Mouse (Mus musculus) heart, postnatal 0 days (tissue): ENCODE measurements around the gene Igf1r. TPM values are rescaled to one million over a fixed set of nuclear protein-coding genes. Genes with fewer than 3 reads are reported as not detected.
A peak's percentile ranks its signal among the peaks of the same experiment; 100 is the strongest.

Experiments used
- ATAC-seq: fragments of 200-750 bp; cut with Nextera tagmentation; 2 replicates; pipeline ENCODE4 v1.8.0; 2017; ENCODE audit warnings: low read depth, moderate number of reproducible peaks, moderate library complexity; ENCODE audit not compliant: insufficient read depth
- DNase-seq: peaks from one replicate; pipeline ENCODE4 v3.0.0-alpha.2; 2016; ENCODE audit warnings: low spot score
- H3K27ac ChIP-seq: fragments of 300-500 bp; sonication (generic); 2 replicates; pipeline ENCODE4 v1.5.1; 2014; ENCODE audit warnings: low read depth, mild to moderate bottlenecking
- H3K27me3 ChIP-seq: fragments of 300-500 bp; sonication (generic); 2 replicates; pipeline ENCODE4 v1.6.1; 2014; ENCODE audit warnings: low read length, mixed read lengths; ENCODE audit not compliant: control insufficient read depth, insufficient read depth
- H3K36me3 ChIP-seq: fragments of 300-500 bp; sonication (generic); replicated peaks from 2 replicates; pipeline ENCODE4 v1.6.1; 2014; ENCODE audit warnings: low read length, mixed read lengths; ENCODE audit not compliant: control insufficient read depth, insufficient read depth
- H3K4me1 ChIP-seq: fragments of 300-500 bp; sonication (generic); 2 replicates; pipeline ENCODE4 v1.6.1; 2014; ENCODE audit warnings: antibody characterized with exemption; ENCODE audit not compliant: control insufficient read depth, insufficient read depth
- H3K4me2 ChIP-seq: fragments of 300-500 bp; sonication (generic); 2 replicates; pipeline ENCODE4 v1.6.1; 2014; ENCODE audit warnings: low read depth, mild to moderate bottlenecking, low read length, moderate library complexity
- H3K4me3 ChIP-seq: fragments of 300-500 bp; sonication (generic); 2 replicates; pipeline ENCODE4 v1.5.1; 2014; ENCODE audit warnings: low read depth, low read length
- H3K9ac ChIP-seq: fragments of 300-500 bp; sonication (generic); replicated peaks from 2 replicates; pipeline ENCODE4 v1.6.1; 2014; ENCODE audit warnings: low read depth, low read length, mixed read lengths
- H3K9me3 ChIP-seq: fragments of 300-500 bp; sonication (generic); replicated peaks from 2 replicates; pipeline ENCODE4 v1.6.1; 2016; ENCODE audit warnings: low read length; ENCODE audit not compliant: control insufficient read depth
- CTCF ChIP-seq: IDR thresholded peaks from 2 replicates; pipeline ENCODE4 v1.5.1; 2016; ENCODE audit warnings: antibody characterized with exemption, control low read depth, low read depth
- EP300 ChIP-seq: IDR thresholded peaks from 2 replicates; pipeline ENCODE4 v1.6.1; 2016; ENCODE audit warnings: antibody characterized with exemption, low read depth
- WGBS: fragments of 180-500 bp; shearing (Covaris S2); extraction: QIAGEN DNeasy Blood & Tissue Kit; methylation state at CpG from one replicate; pipeline ENCODE4 v1.1.7; 2014; 5-methylcytosine and 5-hydroxymethylcytosine counted together
- polyA plus RNA-seq: library from polyadenylated mRNA; unstranded; fragments of >200 nt; fragmentation: Nextera tagmentation; extraction: Ambion mirVana; gene quantifications from 2 replicates; pipeline ENCODE4 v1.2.1, GENCODE M21; 2015
- total RNA-seq: library from RNA; depleted of rRNA; stranded (reverse); fragments of >200 nt; gene quantifications from 2 replicates; pipeline ENCODE4 v1.2.3, GENCODE M21; 2014; ENCODE audit warnings: low replicate concordance; rRNA removed

Gene Igf1r
- total RNA-seq (41.3 and 41.8 TPM in 2 replicates), polyA plus RNA-seq (8.8 and 9.9 TPM in 2 replicates)

DNA sequence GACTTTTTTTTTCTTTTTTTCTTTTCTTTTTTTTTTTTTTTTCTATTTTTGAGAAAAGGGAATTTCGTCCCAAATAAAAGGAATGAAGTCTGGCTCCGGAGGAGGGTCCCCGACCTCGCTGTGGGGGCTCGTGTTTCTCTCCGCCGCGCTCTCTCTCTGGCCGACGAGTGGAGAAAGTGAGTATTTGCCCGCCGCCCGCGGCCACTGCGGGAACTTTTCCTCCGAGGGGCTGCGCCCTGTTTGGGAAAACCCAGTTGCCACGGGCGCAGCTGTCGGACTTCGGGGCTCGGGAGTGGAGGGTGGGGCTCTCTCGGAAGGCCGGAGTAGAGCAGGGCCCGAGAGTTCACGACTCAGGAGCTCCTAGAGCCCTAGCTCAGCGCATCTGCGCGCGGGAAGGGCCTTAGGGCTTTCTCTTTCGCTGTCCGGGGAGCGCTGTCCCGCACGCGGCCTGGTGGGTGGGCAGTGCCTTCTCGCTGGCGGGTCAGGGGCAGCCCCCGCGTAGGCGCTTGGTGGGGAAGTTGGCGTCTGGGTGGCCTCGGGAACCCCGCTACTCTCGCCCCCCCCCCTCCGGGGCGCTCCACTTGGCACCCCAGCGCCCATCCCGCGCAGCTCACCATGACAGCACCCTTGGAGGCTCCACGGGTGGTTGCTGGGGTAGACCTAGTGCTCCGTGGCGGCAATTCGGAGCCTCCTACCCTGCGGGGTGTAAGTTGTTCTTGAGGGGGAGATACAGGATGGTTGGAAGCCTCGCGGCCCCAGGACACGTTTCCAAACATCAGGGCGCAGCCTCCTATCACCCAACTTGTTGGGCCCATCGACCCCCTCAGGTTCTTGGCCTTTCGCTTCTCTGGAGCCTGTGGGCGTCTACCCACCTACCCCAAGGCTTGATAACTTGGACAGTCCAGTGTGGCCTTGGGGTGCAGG, at the start of gene Igf1r:
Gene Igf1r (plus strand): TSS at position 51 of the 924 bp plus-strand sequence.
- ATAC-seq, result no peak
- H3K9ac ChIP-seq, result peak within 1 kb of the TSS; percentile 99
- no peaks in the 10 kb centered on the region for H3K36me3 ChIP-seq
- no peaks in the 10 kb centered on the region for H3K9me3 ChIP-seq
- TF ChIP-seq EP300 (no peak), CTCF (no peak)
- H3K4me1 ChIP-seq, result peaks cover 16% of the 10 kb centered on the region
- no peak for DNase-seq
- peak within 1 kb of the TSS; percentile 100 for H3K27ac ChIP-seq
- H3K4me3 ChIP-seq, result peak within 1 kb of the TSS; percentile 99
- peak within 1 kb of the TSS; percentile 78 for H3K4me2 ChIP-seq
- WGBS, result under 1% methylated on average over 61 of the region's 62 CpGs
- no peaks in the 10 kb centered on the region for H3K27me3 ChIP-seq

DNA sequence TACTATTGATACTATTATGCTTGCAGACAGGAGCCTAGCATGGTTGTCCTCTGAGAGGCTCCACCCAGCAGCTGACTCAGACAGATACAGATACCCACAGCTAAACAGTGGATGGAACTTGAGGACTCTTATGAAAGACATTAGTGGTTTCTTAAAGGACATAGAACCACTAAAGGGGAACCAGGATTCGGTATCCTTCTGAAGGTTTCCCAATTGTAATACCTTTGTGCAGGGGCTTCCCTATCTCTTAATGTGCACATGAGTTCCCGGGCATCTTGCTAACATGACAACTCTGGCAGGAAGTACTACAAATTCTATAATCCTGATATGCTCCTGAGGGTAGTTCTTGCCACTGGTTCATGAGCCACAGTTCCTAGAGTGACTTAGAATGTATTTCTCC, 46.3 kb upstream of the Igf1r start:
- 78% methylated on average over 2 of the region's 2 CpGs for WGBS
- no peaks in the 10 kb centered on the region for H3K9me3 ChIP-seq
- H3K9ac ChIP-seq, result no peak overlapping the region
- no peaks in the 10 kb centered on the region for H3K27me3 ChIP-seq
- TF ChIP-seq EP300 (no peak), CTCF (no peak)
- no peak overlapping the region for H3K27ac ChIP-seq
- peaks cover 5% of the 10 kb centered on the region for H3K4me1 ChIP-seq
- ATAC-seq (no peak), DNase-seq (no peak)
- H3K4me3 ChIP-seq, result no peak overlapping the region
- no peaks in the 10 kb centered on the region for H3K36me3 ChIP-seq
- no peak overlapping the region for H3K4me2 ChIP-seq

DNA sequence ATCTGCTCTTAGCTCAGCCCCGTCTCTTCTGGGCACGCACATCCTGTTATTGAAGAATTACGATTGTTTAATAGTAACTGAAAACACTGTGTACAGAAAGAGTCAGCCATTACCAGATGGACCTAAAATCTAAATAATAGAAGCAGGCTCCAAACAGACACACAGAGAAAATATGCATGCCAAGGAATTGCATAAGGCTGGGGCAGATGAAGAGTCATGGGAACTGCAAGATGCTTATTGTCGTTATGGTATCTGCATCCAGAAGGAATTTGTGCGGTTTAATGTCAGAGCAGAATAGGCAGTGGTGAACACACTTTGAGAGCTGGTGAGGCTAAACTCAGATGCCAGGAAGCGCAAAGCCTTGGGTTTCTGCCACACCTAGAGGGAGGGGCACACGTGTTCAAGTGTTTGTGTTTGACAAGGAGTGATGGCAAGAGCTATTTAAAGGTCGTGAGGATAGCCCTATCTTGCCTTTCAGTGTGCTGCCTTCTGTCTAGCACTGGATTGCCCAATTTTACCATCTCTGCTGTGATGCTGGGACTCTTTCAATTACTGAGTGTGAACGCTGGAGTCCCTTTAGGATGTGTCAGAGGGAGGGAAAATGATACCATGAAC, 44.7 kb upstream of the Igf1r start:
- H3K27me3 ChIP-seq, result no peaks in the 10 kb centered on the region
- peak; percentile 44 for DNase-seq
- 52% methylated on average over 9 of the region's 9 CpGs for WGBS
- ATAC-seq, result peak; percentile 51
- no peak overlapping the region for H3K4me3 ChIP-seq
- H3K9me3 ChIP-seq, result no peaks in the 10 kb centered on the region
- TF ChIP-seq CTCF (no peak), EP300 (no peak)
- H3K27ac ChIP-seq, result no peak overlapping the region
- peaks cover 5% of the 10 kb centered on the region for H3K4me1 ChIP-seq
- H3K4me2 ChIP-seq, result no peak overlapping the region
- no peaks in the 10 kb centered on the region for H3K36me3 ChIP-seq
- H3K9ac ChIP-seq, result no peak overlapping the region

DNA sequence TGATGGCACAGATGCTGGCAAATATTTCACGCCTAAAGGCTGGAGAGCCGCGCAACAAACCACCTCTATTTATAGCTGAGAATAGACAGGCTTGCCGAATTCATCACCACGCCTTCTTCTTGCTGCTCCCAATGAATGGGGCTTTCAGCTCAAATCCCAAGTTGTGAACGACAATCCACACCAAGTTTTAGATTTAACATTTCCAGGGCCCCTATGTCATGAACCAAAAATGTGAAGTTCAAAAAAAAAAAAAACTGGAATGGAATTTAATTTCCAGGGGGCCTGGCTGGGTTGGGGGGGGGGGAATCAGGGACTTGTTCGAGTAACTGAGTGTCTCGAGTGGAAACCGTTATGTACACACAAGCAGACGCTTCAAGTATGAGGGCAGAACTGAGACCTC, 42.1 kb upstream of the Igf1r start:
- Histone ChIP-seq H3K4me2 (peak overlapping the region; percentile 39), H3K9me3 (no peaks in the 10 kb centered on the region), H3K9ac (0 out of 2 replicates have a peak overlapping the region, but pooled peaks have one; percentile 33), H3K4me3 (no peak overlapping the region), H3K36me3 (no peaks in the 10 kb centered on the region), H3K27me3 (no peaks in the 10 kb centered on the region), H3K27ac (peak overlapping the region; percentile 61), H3K4me1 (peaks cover 5% of the 10 kb centered on the region)
- no peak for TF ChIP-seq CTCF
- TF ChIP-seq EP300, result no peak
- 16% methylated on average over 10 of the region's 10 CpGs for WGBS
- ATAC-seq (peak; percentile 77), DNase-seq (peak; percentile 62)

DNA sequence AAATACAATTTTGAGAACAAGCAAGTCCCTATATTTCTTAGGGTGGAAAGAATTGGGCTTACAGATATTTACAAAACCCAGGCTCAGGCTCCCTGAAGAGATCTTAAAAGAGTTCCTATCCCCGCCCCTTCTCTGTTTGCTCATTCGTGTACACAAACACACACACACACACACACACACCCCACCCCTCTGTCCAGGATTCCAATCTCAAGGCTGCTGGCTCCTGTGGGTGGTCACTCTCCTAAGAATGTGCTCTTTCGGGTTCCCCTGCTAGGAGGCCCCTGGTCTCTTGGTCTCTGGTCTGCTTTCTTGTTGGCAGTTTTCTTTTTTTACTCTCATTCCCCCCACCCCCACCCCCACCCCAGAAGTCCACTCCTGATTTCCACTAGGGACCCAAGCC, 41.7 kb upstream of the Igf1r start:
- peak overlapping the region; percentile 61 for H3K27ac ChIP-seq
- peak; percentile 55; the same call in 1 of the 2 replicates for ATAC-seq

More for the DNA sequence above, 41.7 kb upstream of the Igf1r start:
- Histone ChIP-seq H3K27me3 (no peaks in the 10 kb centered on the region), H3K4me3 (no peak overlapping the region), H3K9ac (0 out of 2 replicates have a peak overlapping the region, but pooled peaks have one; percentile 33), H3K4me2 (peak overlapping the region; percentile 39; the same call in 1 of the 2 replicates), H3K4me1 (peaks cover 5% of the 10 kb centered on the region), H3K9me3 (no peaks in the 10 kb centered on the region), H3K36me3 (no peaks in the 10 kb centered on the region)
- peak; percentile 22 for DNase-seq
- 19% methylated on average over 3 of the region's 3 CpGs for WGBS
- TF ChIP-seq EP300, result no peak
- TF ChIP-seq CTCF, result no peak
